11 mouse cellular contexts compared by ENCODE assay signal in genomic region chr15:81718336-81719138, GRCm38 (mm10). TPM values are rescaled to one million over a fixed set of nuclear protein-coding genes. Genes with fewer than 3 reads are reported as not detected.
A peak's percentile ranks its signal among the peaks of the same experiment; 100 is the strongest.
DNase-seq lines count a peak whose midpoint lies in the region; ATAC-seq and TF ChIP-seq lines count a peak whose summit lies in the region.
"Had no signal": no experiment of that assay in that cellular context is flagged by ENCODE, and none has a peak within 500 bp of the region (broad histone marks: within the 10 kb centered on the region; RNA-seq: fewer than 3 reads in every experiment).

No protein-coding gene starts in this region.

- intact Hi-C loops in left cerebral cortex, postnatal 14 days (cut with DNase I), result no loop called here
- intact Hi-C loops in heart, postnatal 36 days (cut with DNase I), result no loop called here

- WGBS in forebrain, embryonic 11.5 days, result 89% methylated on average over 9 of the region's 9 CpGs
- WGBS in forebrain, embryonic 10.5 days, result 93% methylated on average over 9 of the region's 9 CpGs
- 86% methylated on average over 9 of the region's 9 CpGs for WGBS in lung, adult 2 months

- no peaks in the 10 kb centered on the region for H3K4me1 ChIP-seq in forebrain, embryonic 11.5 days (replicated peaks; ENCODE audit: control insufficient read depth, insufficient read depth, low read length)
- H3K4me1 ChIP-seq in forebrain, embryonic 10.5 days, result peaks cover 8% of the 10 kb centered on the region
- peaks cover 3% of the 10 kb centered on the region for H3K4me1 ChIP-seq in testis, adult 2 months (ENCODE audit: control insufficient read depth, insufficient read depth, low read length)
- H3K4me1 ChIP-seq in lung, adult 2 months (ENCODE audit: control insufficient read depth, insufficient read depth, low read length), result no peaks in the 10 kb centered on the region

- no peak overlapping the region for H3K9ac ChIP-seq in forebrain, embryonic 11.5 days (ENCODE audit: low read length)

- 0 out of 2 replicates have a peak overlapping the region, but pooled peaks have one; percentile 4 for H3K27ac ChIP-seq in forebrain, embryonic 11.5 days (ENCODE audit: low read depth, low read length)
- no peak overlapping the region for H3K27ac ChIP-seq in forebrain, embryonic 10.5 days
- H3K27ac ChIP-seq in testis, adult 2 months (ENCODE audit: control insufficient read depth, insufficient read depth, low read depth, low read length), result peak overlapping the region; percentile 54; the same call in 1 of the 2 replicates
- H3K27ac ChIP-seq: macrophage had no signal

- H3K4me2 ChIP-seq in forebrain, embryonic 11.5 days (ENCODE audit: low read depth, low read length, severe bottlenecking), result no peak overlapping the region

- H3K9me3 ChIP-seq in forebrain, embryonic 11.5 days (ENCODE audit: control insufficient read depth, low read length), result no peaks in the 10 kb centered on the region
- H3K9me3 ChIP-seq in forebrain, embryonic 10.5 days, result no peaks in the 10 kb centered on the region

- DNase-seq in forebrain, embryonic 11.5 days (ENCODE audit: low spot score), result no peak
- no peak for DNase-seq in forebrain, embryonic 10.5 days (ENCODE audit: extremely low spot score, low spot score)
- no peak for DNase-seq in testis, postnatal 14 days (ENCODE audit: low spot score)
- peak; percentile 58 to 89 for DNase-seq in left cerebral cortex, postnatal 14 days (ENCODE audit: low spot score in 2 of 2)
- no peak for DNase-seq in B cell, adult 2 months
- DNase-seq in lung, adult 2 months, result no peak
- DNase-seq in heart, postnatal 36 days, result no peak
- DNase-seq: cerebellum, adult 11-12 months; heart, postnatal 4 days had no signal

- H3K27me3 ChIP-seq in forebrain, embryonic 11.5 days (ENCODE audit: control insufficient read depth, insufficient read depth, low read length), result no peaks in the 10 kb centered on the region
- no peaks in the 10 kb centered on the region for H3K27me3 ChIP-seq in forebrain, embryonic 10.5 days (ENCODE audit: poor library complexity, severe bottlenecking)
- no peaks in the 10 kb centered on the region for H3K27me3 ChIP-seq in testis, adult 2 months (ENCODE audit: control insufficient read depth, insufficient read depth, low read length)

- no peak overlapping the region for H3K4me3 ChIP-seq in forebrain, embryonic 11.5 days (ENCODE audit: low read depth, low read length)
- no peak overlapping the region for H3K4me3 ChIP-seq in forebrain, embryonic 10.5 days
- peak overlapping the region; percentile 82 for H3K4me3 ChIP-seq in testis, adult 2 months (ENCODE audit: control insufficient read depth, low read depth, low read length)
- H3K4me3 ChIP-seq in lung, adult 2 months (replicated peaks; ENCODE audit: extremely low read depth, low read depth, low read length), result no peak overlapping the region

- peaks cover 41% of the 10 kb centered on the region for H3K36me3 ChIP-seq in forebrain, embryonic 11.5 days (ENCODE audit: control insufficient read depth, insufficient read depth, low read length)
- peaks cover 95% of the 10 kb centered on the region for H3K36me3 ChIP-seq in forebrain, embryonic 10.5 days (replicated peaks)
- no peaks in the 10 kb centered on the region; the same call in 1 of the 2 replicates for H3K36me3 ChIP-seq in testis, adult 2 months (ENCODE audit: control insufficient read depth, insufficient read depth, low read length)

- TF ChIP-seq CTCF in testis, adult 2 months (IDR thresholded peaks at IDR 0.05; ENCODE audit: control insufficient read depth, insufficient read depth, insufficient replicate concordance, low read depth, low read length), result no peak
- TF ChIP-seq CTCF in lung, adult 2 months (IDR thresholded peaks at IDR 0.05; ENCODE audit: insufficient read depth, low read length), result no peak

- no peak for ATAC-seq in forebrain, embryonic 11.5 days (replicated peaks; ENCODE audit: low FRiP score)

- peak; percentile 23; the same call in 1 of the 2 replicates for TF ChIP-seq POLR2A in testis, adult 2 months (IDR thresholded peaks at IDR 0.05; ENCODE audit: control insufficient read depth, low read depth, low read length)
- TF ChIP-seq POLR2A in lung, adult 2 months (IDR thresholded peaks at IDR 0.05; ENCODE audit: borderline replicate concordance, extremely low read depth, low read depth, low read length), result no peak

RNA-seq across cellular contexts. Expression of gene Chadl, which starts 21.4 kb away (rescaled TPM):
- 3.3 and 4.0 TPM in 2 replicates for polyA plus RNA-seq in forebrain, embryonic 11.5 days (2014; fragmentation: Nextera tagmentation; extraction: Ambion mirVana)
- polyA plus RNA-seq in forebrain, embryonic 10.5 days (2016; fragmentation: Nextera tagmentation; extraction: Ambion mirVana), result 2.3 and 2.4 TPM in 2 replicates
- polyA plus RNA-seq in testis, adult 2 months (2012; rRNA removed), result 3.8 and 4.6 TPM in 2 replicates
- 10 to 100 TPM; 18.8 to 23.8 TPM for total RNA-seq in left cerebral cortex, postnatal 14 days (2021)
- 3.5 and 6.5 TPM in 2 replicates for polyA plus RNA-seq in lung, adult 2 months (2012; rRNA removed)
- 1 to 10 TPM; 1.5 to 2.1 TPM for total RNA-seq in heart, postnatal 36 days (2021)

RNA-seq across cellular contexts. Expression of gene Zc3h7b, which starts 26.3 kb away (rescaled TPM):
- 50.1 and 57.6 TPM in 2 replicates for polyA plus RNA-seq in forebrain, embryonic 11.5 days (2014; fragmentation: Nextera tagmentation; extraction: Ambion mirVana)
- 43.4 and 44.3 TPM in 2 replicates for polyA plus RNA-seq in forebrain, embryonic 10.5 days (2016; fragmentation: Nextera tagmentation; extraction: Ambion mirVana)
- polyA plus RNA-seq in testis, adult 2 months (2012; rRNA removed), result 21.6 and 26.3 TPM in 2 replicates
- total RNA-seq in left cerebral cortex, postnatal 14 days (2021), result 100 to 1,000 TPM; 188 to 197 TPM
- polyA plus RNA-seq in lung, adult 2 months (2012; rRNA removed), result 47.5 and 52.4 TPM in 2 replicates
- total RNA-seq in heart, postnatal 36 days (2021), result 10 to 100 TPM; 73.7 to 73.9 TPM

RNA-seq across cellular contexts. Expression of gene Rangap1, which starts 26.8 kb away (rescaled TPM):
- 172 and 188 TPM in 2 replicates for polyA plus RNA-seq in forebrain, embryonic 11.5 days (2014; fragmentation: Nextera tagmentation; extraction: Ambion mirVana)
- polyA plus RNA-seq in forebrain, embryonic 10.5 days (2016; fragmentation: Nextera tagmentation; extraction: Ambion mirVana), result 196 and 198 TPM in 2 replicates
- 234 and 245 TPM in 2 replicates for polyA plus RNA-seq in testis, adult 2 months (2012; rRNA removed)
- total RNA-seq in left cerebral cortex, postnatal 14 days (2021), result 100 to 1,000 TPM; 199 to 206 TPM
- 19.7 and 26.5 TPM in 2 replicates for polyA plus RNA-seq in lung, adult 2 months (2012; rRNA removed)
- 10 to 100 TPM; 24.9 to 25.1 TPM for total RNA-seq in heart, postnatal 36 days (2021)

RNA-seq across cellular contexts. Expression of gene L3mbtl2, which starts 54.8 kb away (rescaled TPM):
- polyA plus RNA-seq in forebrain, embryonic 11.5 days (2014; fragmentation: Nextera tagmentation; extraction: Ambion mirVana), result 39.3 and 43.6 TPM in 2 replicates
- 51.4 and 53.1 TPM in 2 replicates for polyA plus RNA-seq in forebrain, embryonic 10.5 days (2016; fragmentation: Nextera tagmentation; extraction: Ambion mirVana)
- polyA plus RNA-seq in testis, adult 2 months (2012; rRNA removed), result 25.3 and 27.4 TPM in 2 replicates
- total RNA-seq in left cerebral cortex, postnatal 14 days (2021), result 10 to 100 TPM; 34.4 to 35.5 TPM
- polyA plus RNA-seq in lung, adult 2 months (2012; rRNA removed), result 11.7 and 16.9 TPM in 2 replicates
- 10 to 100 TPM in 1 of 2 experiments, 1 to 10 TPM in 1; 9.4 to 11.0 TPM for total RNA-seq in heart, postnatal 36 days (2021)

Comparison
In these comparisons a context has a peak if more than half of its experiments do, and no peak if none do; other contexts are left out.
1. DNase-seq: peak in left cerebral cortex, postnatal 14 days (2 of 2); none in forebrain, embryonic 11.5 days (single experiment), forebrain, embryonic 10.5 days (single experiment), testis, postnatal 14 days (single experiment), B cell, adult 2 months (0 of 2), lung, adult 2 months (single experiment) and heart, postnatal 36 days (0 of 2).